Mouse (Mus musculus): ENCODE data around the gene Adcy7. TPM values are rescaled to one million over a fixed set of nuclear protein-coding genes. Genes with fewer than 3 reads are reported as not detected.

The Adcy7 gene
- total and polyA plus RNA-seq, 2 experiments, result 1.6 to 2.1 TPM

- WGBS, result 89% methylated on average over 5 of the region's 5 CpGs
Measured at GRCm38 (mm10) chr8:88321387-88321786, 49.2 kb downstream of the Adcy7 start.

GRCm38 (mm10) chr8:88323523-88323922 lies 51.3 kb downstream of the Adcy7 start:
- DNase-seq (ENCODE audit: extremely low read depth, low read depth, low spot score), result no peak
- TF ChIP-seq POLR2A (IDR thresholded peaks at IDR 0.05; ENCODE audit: extremely low read depth, insufficient read depth, low read length) (no peak), CTCF (IDR thresholded peaks at IDR 0.05; ENCODE audit: low read depth, low read length) (no peak)
- no peaks in the 10 kb centered on the region for H3K4me1 ChIP-seq (ENCODE audit: control insufficient read depth, insufficient read depth, low read length)
- 81% methylated on average over 5 of the region's 5 CpGs for WGBS
- no peak overlapping the region for H3K27ac ChIP-seq (replicated peaks; ENCODE audit: insufficient read depth, low read depth, low read length)
- H3K27me3 ChIP-seq (ENCODE audit: control insufficient read depth, insufficient read depth, low read length), result no peaks in the 10 kb centered on the region
- H3K4me3 ChIP-seq (ENCODE audit: insufficient read depth, low read depth, low read length), result no peak overlapping the region
- no peaks in the 10 kb centered on the region for H3K79me2 ChIP-seq (ENCODE audit: control insufficient read depth, insufficient read depth, low read length)
- no peak overlapping the region for H3K9ac ChIP-seq (ENCODE audit: low read depth, low read length)
- peaks cover 4% of the 10 kb centered on the region; the same call in 1 of the 2 replicates for H3K36me3 ChIP-seq (ENCODE audit: control insufficient read depth, insufficient read depth, low read length)

More at GRCm38 (mm10) chr8:88321387-88321786, 49.2 kb downstream of the Adcy7 start:
- H3K27me3 ChIP-seq (ENCODE audit: control insufficient read depth, insufficient read depth, low read length), result no peaks in the 10 kb centered on the region
- no peaks in the 10 kb centered on the region for H3K4me1 ChIP-seq (ENCODE audit: control insufficient read depth, insufficient read depth, low read length)
- H3K9ac ChIP-seq (ENCODE audit: low read depth, low read length), result no peak overlapping the region
- no peak overlapping the region for H3K4me3 ChIP-seq (ENCODE audit: insufficient read depth, low read depth, low read length)
- no peak for TF ChIP-seq CTCF (IDR thresholded peaks at IDR 0.05; ENCODE audit: low read depth, low read length)
- TF ChIP-seq POLR2A (IDR thresholded peaks at IDR 0.05; ENCODE audit: extremely low read depth, insufficient read depth, low read length), result no peak
- no peak overlapping the region for H3K27ac ChIP-seq (replicated peaks; ENCODE audit: insufficient read depth, low read depth, low read length)
- H3K36me3 ChIP-seq (ENCODE audit: control insufficient read depth, insufficient read depth, low read length), result no peaks in the 10 kb centered on the region
- no peaks in the 10 kb centered on the region for H3K79me2 ChIP-seq (ENCODE audit: control insufficient read depth, insufficient read depth, low read length)
- DNase-seq (ENCODE audit: extremely low read depth, low read depth, low spot score), result no peak

GRCm38 (mm10) chr8:88324760-88325159 lies 52.6 kb downstream of the Adcy7 start:
- Histone ChIP-seq H3K27me3 (ENCODE audit: control insufficient read depth, insufficient read depth, low read length) (no peaks in the 10 kb centered on the region), H3K4me3 (ENCODE audit: insufficient read depth, low read depth, low read length) (no peak overlapping the region), H3K36me3 (ENCODE audit: control insufficient read depth, insufficient read depth, low read length) (peaks cover 12% of the 10 kb centered on the region; the same call in 1 of the 2 replicates), H3K79me2 (ENCODE audit: control insufficient read depth, insufficient read depth, low read length) (no peaks in the 10 kb centered on the region), H3K9ac (ENCODE audit: low read depth, low read length) (no peak overlapping the region), H3K27ac (replicated peaks; ENCODE audit: insufficient read depth, low read depth, low read length) (no peak overlapping the region), H3K4me1 (ENCODE audit: control insufficient read depth, insufficient read depth, low read length) (no peaks in the 10 kb centered on the region)
- no peak for DNase-seq (ENCODE audit: extremely low read depth, low read depth, low spot score)
- WGBS, result 91% methylated on average over 11 of the region's 11 CpGs
- TF ChIP-seq CTCF (IDR thresholded peaks at IDR 0.05; ENCODE audit: low read depth, low read length) (no peak), POLR2A (IDR thresholded peaks at IDR 0.05; ENCODE audit: extremely low read depth, insufficient read depth, low read length) (no peak)

GRCm38 (mm10) chr8:88325251-88325650 lies 53.0 kb downstream of the Adcy7 start:
- WGBS, result 71% methylated on average over 5 of the region's 5 CpGs
- Histone ChIP-seq H3K27me3 (ENCODE audit: control insufficient read depth, insufficient read depth, low read length) (no peaks in the 10 kb centered on the region), H3K9ac (ENCODE audit: low read depth, low read length) (no peak overlapping the region), H3K4me1 (ENCODE audit: control insufficient read depth, insufficient read depth, low read length) (no peaks in the 10 kb centered on the region), H3K36me3 (ENCODE audit: control insufficient read depth, insufficient read depth, low read length) (peaks cover 16% of the 10 kb centered on the region; the same call in 1 of the 2 replicates), H3K27ac (replicated peaks; ENCODE audit: insufficient read depth, low read depth, low read length) (no peak overlapping the region), H3K4me3 (ENCODE audit: insufficient read depth, low read depth, low read length) (no peak overlapping the region), H3K79me2 (ENCODE audit: control insufficient read depth, insufficient read depth, low read length) (no peaks in the 10 kb centered on the region)
- TF ChIP-seq POLR2A (IDR thresholded peaks at IDR 0.05; ENCODE audit: extremely low read depth, insufficient read depth, low read length) (no peak), CTCF (IDR thresholded peaks at IDR 0.05; ENCODE audit: low read depth, low read length) (no peak)
- no peak for DNase-seq (ENCODE audit: extremely low read depth, low read depth, low spot score)

- H3K79me2 ChIP-seq (ENCODE audit: control insufficient read depth, insufficient read depth, low read length), result no peaks in the 10 kb centered on the region
- H3K27ac ChIP-seq (replicated peaks; ENCODE audit: insufficient read depth, low read depth, low read length), result no peak overlapping the region
- peaks cover 20% of the 10 kb centered on the region; the same call in 1 of the 2 replicates for H3K36me3 ChIP-seq (ENCODE audit: control insufficient read depth, insufficient read depth, low read length)
- H3K4me3 ChIP-seq (ENCODE audit: insufficient read depth, low read depth, low read length), result no peak overlapping the region
- no peaks in the 10 kb centered on the region for H3K27me3 ChIP-seq (ENCODE audit: control insufficient read depth, insufficient read depth, low read length)
- no peak for DNase-seq (ENCODE audit: extremely low read depth, low read depth, low spot score)
- 90% methylated on average over 5 of the region's 5 CpGs for WGBS
- no peaks in the 10 kb centered on the region for H3K4me1 ChIP-seq (ENCODE audit: control insufficient read depth, insufficient read depth, low read length)
- H3K9ac ChIP-seq (ENCODE audit: low read depth, low read length), result no peak overlapping the region
- no peak for TF ChIP-seq CTCF (IDR thresholded peaks at IDR 0.05; ENCODE audit: low read depth, low read length)
- no peak for TF ChIP-seq POLR2A (IDR thresholded peaks at IDR 0.05; ENCODE audit: extremely low read depth, insufficient read depth, low read length)
Measured at GRCm38 (mm10) chr8:88325795-88326194, 53.6 kb downstream of the Adcy7 start.

GRCm38 (mm10) chr8:88326328-88326727 lies 54.1 kb downstream of the Adcy7 start:
- Histone ChIP-seq H3K27me3 (ENCODE audit: control insufficient read depth, insufficient read depth, low read length) (no peaks in the 10 kb centered on the region), H3K4me3 (ENCODE audit: insufficient read depth, low read depth, low read length) (no peak overlapping the region), H3K27ac (replicated peaks; ENCODE audit: insufficient read depth, low read depth, low read length) (no peak overlapping the region), H3K9ac (ENCODE audit: low read depth, low read length) (no peak overlapping the region), H3K36me3 (ENCODE audit: control insufficient read depth, insufficient read depth, low read length) (peaks cover 22% of the 10 kb centered on the region), H3K79me2 (ENCODE audit: control insufficient read depth, insufficient read depth, low read length) (no peaks in the 10 kb centered on the region), H3K4me1 (ENCODE audit: control insufficient read depth, insufficient read depth, low read length) (no peaks in the 10 kb centered on the region)
- 97% methylated on average over 12 of the region's 12 CpGs for WGBS
- TF ChIP-seq POLR2A (IDR thresholded peaks at IDR 0.05; ENCODE audit: extremely low read depth, insufficient read depth, low read length), result no peak
- no peak for TF ChIP-seq CTCF (IDR thresholded peaks at IDR 0.05; ENCODE audit: low read depth, low read length)
- no peak for DNase-seq (ENCODE audit: extremely low read depth, low read depth, low spot score)
